ENCODE assay signal across 27 mouse cellular contexts in the genomic region with DNA sequence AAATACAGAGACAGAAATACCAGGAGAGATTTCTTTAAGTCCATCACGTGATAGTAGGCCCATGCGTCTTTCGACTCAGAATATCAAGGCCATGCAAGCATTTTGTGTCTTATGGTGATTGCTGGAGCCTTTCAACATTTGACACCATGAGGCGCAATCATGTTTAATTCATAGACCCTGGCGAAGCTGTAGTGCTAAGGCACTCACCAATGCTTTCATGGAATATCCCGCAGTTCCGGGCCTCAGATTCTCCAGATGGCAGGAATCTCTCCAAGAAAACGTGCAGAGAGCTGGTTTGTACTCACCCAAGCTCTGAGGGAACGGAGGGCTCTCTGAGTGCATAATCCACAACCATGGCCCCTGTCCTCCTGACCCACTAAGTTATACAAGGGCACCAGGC. TPM values are rescaled to one million over a fixed set of nuclear protein-coding genes. Genes with fewer than 3 reads are reported as not detected.
DNase-seq lines count a peak whose midpoint lies in the region; ATAC-seq and TF ChIP-seq lines count a peak whose summit lies in the region.
"Had no signal": no experiment of that assay in that cellular context is flagged by ENCODE, and none has a peak within 500 bp of the region (broad histone marks: within the 10 kb centered on the region; RNA-seq: fewer than 3 reads in every experiment).

No protein-coding gene starts in this region.

- peaks cover 7% of the 10 kb centered on the region; the same call in 1 of the 2 replicates for H3K4me1 ChIP-seq in forebrain, embryonic 16.5 days (replicated peaks; ENCODE audit: control insufficient read depth, insufficient read depth, low read length)
- H3K4me1 ChIP-seq in forebrain, embryonic 15.5 days = no peaks in the 10 kb centered on the region; the same call in 1 of the 2 replicates
- H3K4me1 ChIP-seq in midbrain, embryonic 10.5 days = peaks cover 17% of the 10 kb centered on the region
- H3K4me1 ChIP-seq in midbrain, embryonic 16.5 days (ENCODE audit: control insufficient read depth, insufficient read depth, low read length) = no peaks in the 10 kb centered on the region
- no peaks in the 10 kb centered on the region for H3K4me1 ChIP-seq in midbrain, embryonic 14.5 days (ENCODE audit: control insufficient read depth, insufficient read depth, low read length)
- no peaks in the 10 kb centered on the region for H3K4me1 ChIP-seq in hindbrain, embryonic 11.5 days (replicated peaks; ENCODE audit: control insufficient read depth, insufficient read depth, low read length)
- H3K4me1 ChIP-seq: embryonic facial prominence, embryonic 12.5 days; embryonic facial prominence, embryonic 15.5 days; hindbrain, embryonic 13.5 days; intestine, embryonic 15.5 days had no signal

- H3K36me3 ChIP-seq in forebrain, embryonic 16.5 days (ENCODE audit: control insufficient read depth, insufficient read depth) = no peaks in the 10 kb centered on the region
- H3K36me3 ChIP-seq in forebrain, embryonic 15.5 days = no peaks in the 10 kb centered on the region
- H3K36me3 ChIP-seq in midbrain, embryonic 10.5 days = no peaks in the 10 kb centered on the region
- no peaks in the 10 kb centered on the region for H3K36me3 ChIP-seq in midbrain, embryonic 16.5 days (ENCODE audit: control insufficient read depth, insufficient read depth, low read length)
- no peaks in the 10 kb centered on the region for H3K36me3 ChIP-seq in midbrain, embryonic 14.5 days (ENCODE audit: control insufficient read depth, insufficient read depth, low read length)
- no peaks in the 10 kb centered on the region for H3K36me3 ChIP-seq in hindbrain, embryonic 11.5 days (ENCODE audit: control insufficient read depth, insufficient read depth, low read length)
- H3K36me3 ChIP-seq: embryonic facial prominence, embryonic 12.5 days; embryonic facial prominence, embryonic 15.5 days; G1E; hindbrain, embryonic 13.5 days; intestine, embryonic 15.5 days had no signal

- TF ChIP-seq POLR2A in brain, embryonic 14.5 days (IDR thresholded peaks at IDR 0.05; ENCODE audit: borderline replicate concordance, extremely low read depth, insufficient read depth, insufficient read length, poor library complexity, severe bottlenecking) = no peak

- no peak overlapping the region for H3K27ac ChIP-seq in forebrain, embryonic 16.5 days (ENCODE audit: low read length)
- no peak overlapping the region for H3K27ac ChIP-seq in forebrain, embryonic 15.5 days (replicated peaks)
- H3K27ac ChIP-seq in midbrain, embryonic 10.5 days (replicated peaks) = 0 out of 2 replicates have a peak overlapping the region, but pooled peaks have one; percentile 25
- H3K27ac ChIP-seq in midbrain, embryonic 16.5 days (ENCODE audit: low read length) = no peak overlapping the region
- no peak overlapping the region for H3K27ac ChIP-seq in midbrain, embryonic 14.5 days (replicated peaks; ENCODE audit: low read depth, low read length)
- H3K27ac ChIP-seq in hindbrain, embryonic 11.5 days (ENCODE audit: low read depth, low read length) = no peak overlapping the region
- H3K27ac ChIP-seq: embryonic facial prominence, embryonic 12.5 days; embryonic facial prominence, embryonic 15.5 days; hindbrain, embryonic 13.5 days; intestine, embryonic 15.5 days had no signal

- TF ChIP-seq CTCF in brain, embryonic 14.5 days (IDR thresholded peaks at IDR 0.05; ENCODE audit: borderline replicate concordance, extremely low read depth, insufficient read depth, insufficient read length) = no peak

- DNase-seq in midbrain, embryonic 10.5 days (ENCODE audit: low spot score) = no peak
- peak; percentile 61 for DNase-seq in brain, embryonic 14.5 days (ENCODE audit: low read depth)
- DNase-seq in midbrain, embryonic 14.5 days = peak; percentile 40
- no peak for DNase-seq in hindbrain, embryonic 11.5 days (ENCODE audit: low spot score)
- DNase-seq: adrenal gland, postnatal 10 days; adrenal gland, postnatal 36 days; B cell, adult 2 months; cerebellum, adult 11 months; cerebellum, adult 2 months; cerebellum, adult 9-11 months; cerebellum, postnatal 25 days; gastrocnemius, postnatal 14 days; heart, adult 11 months had no signal

- no peak overlapping the region for H3K4me3 ChIP-seq in forebrain, embryonic 16.5 days (replicated peaks; ENCODE audit: low read length)
- no peak overlapping the region for H3K4me3 ChIP-seq in forebrain, embryonic 15.5 days
- H3K4me3 ChIP-seq in midbrain, embryonic 10.5 days = no peak overlapping the region
- no peak overlapping the region for H3K4me3 ChIP-seq in midbrain, embryonic 16.5 days (ENCODE audit: low read depth, low read length)
- H3K4me3 ChIP-seq in midbrain, embryonic 14.5 days (replicated peaks; ENCODE audit: low read depth, low read length) = no peak overlapping the region
- no peak overlapping the region for H3K4me3 ChIP-seq in hindbrain, embryonic 11.5 days (ENCODE audit: low read depth, low read length)
- H3K4me3 ChIP-seq: embryonic facial prominence, embryonic 12.5 days; embryonic facial prominence, embryonic 15.5 days; hindbrain, embryonic 13.5 days; intestine, embryonic 15.5 days had no signal

- H3K4me2 ChIP-seq in forebrain, embryonic 16.5 days (ENCODE audit: low read length) = no peak overlapping the region
- H3K4me2 ChIP-seq in forebrain, embryonic 15.5 days (replicated peaks) = no peak overlapping the region
- H3K4me2 ChIP-seq in midbrain, embryonic 16.5 days (ENCODE audit: low read length) = no peak overlapping the region
- H3K4me2 ChIP-seq in midbrain, embryonic 14.5 days (ENCODE audit: low read length) = no peak overlapping the region
- H3K4me2 ChIP-seq in hindbrain, embryonic 11.5 days (replicated peaks; ENCODE audit: low read depth, low read length) = no peak overlapping the region
- H3K4me2 ChIP-seq: embryonic facial prominence, embryonic 12.5 days; embryonic facial prominence, embryonic 15.5 days; heart, embryonic 11.5 days; hindbrain, embryonic 13.5 days; intestine, embryonic 15.5 days had no signal

- peaks cover 20% of the 10 kb centered on the region for H3K27me3 ChIP-seq in forebrain, embryonic 16.5 days (replicated peaks; ENCODE audit: control insufficient read depth, insufficient read depth, low read length)
- peaks cover 29% of the 10 kb centered on the region for H3K27me3 ChIP-seq in forebrain, embryonic 15.5 days
- peaks cover 41% of the 10 kb centered on the region for H3K27me3 ChIP-seq in midbrain, embryonic 10.5 days (ENCODE audit: low read depth, poor library complexity, severe bottlenecking)
- peaks cover 13% of the 10 kb centered on the region for H3K27me3 ChIP-seq in midbrain, embryonic 16.5 days (ENCODE audit: control insufficient read depth, insufficient read depth, low read depth, low read length)
- peaks cover 18% of the 10 kb centered on the region for H3K27me3 ChIP-seq in midbrain, embryonic 14.5 days (ENCODE audit: control insufficient read depth, insufficient read depth, low read length)
- H3K27me3 ChIP-seq in hindbrain, embryonic 11.5 days (ENCODE audit: control insufficient read depth, insufficient read depth, low read length) = peaks cover 13% of the 10 kb centered on the region
- H3K27me3 ChIP-seq: CH12.LX, Patski had no signal

- WGBS in forebrain, embryonic 16.5 days = 53% methylated on average over 9 of the region's 9 CpGs
- WGBS in forebrain, embryonic 15.5 days = 46% methylated on average over 9 of the region's 9 CpGs
- WGBS in midbrain, embryonic 10.5 days = 80% methylated on average over 9 of the region's 9 CpGs
- 39% methylated on average over 9 of the region's 9 CpGs for WGBS in midbrain, embryonic 16.5 days
- 34% methylated on average over 9 of the region's 9 CpGs for WGBS in midbrain, embryonic 14.5 days
- WGBS in hindbrain, embryonic 11.5 days = 69% methylated on average over 9 of the region's 9 CpGs

- peaks cover 6% of the 10 kb centered on the region; the same call in 1 of the 2 replicates for H3K9me3 ChIP-seq in forebrain, embryonic 16.5 days (ENCODE audit: control insufficient read depth, low read length)
- H3K9me3 ChIP-seq in forebrain, embryonic 15.5 days = no peaks in the 10 kb centered on the region
- H3K9me3 ChIP-seq in midbrain, embryonic 10.5 days (replicated peaks) = 0 out of 2 replicates have a peak, but pooled peaks cover 8% of the 10 kb centered on the region
- H3K9me3 ChIP-seq in midbrain, embryonic 16.5 days (replicated peaks; ENCODE audit: control insufficient read depth, low read length, poor library complexity, severe bottlenecking) = no peaks in the 10 kb centered on the region; the same call in 1 of the 2 replicates
- H3K9me3 ChIP-seq in midbrain, embryonic 14.5 days (ENCODE audit: control insufficient read depth, low read length) = no peaks in the 10 kb centered on the region
- H3K9me3 ChIP-seq in hindbrain, embryonic 11.5 days (ENCODE audit: control insufficient read depth, low read length) = no peaks in the 10 kb centered on the region
- H3K9me3 ChIP-seq: embryonic facial prominence, embryonic 12.5 days; G1E; hindbrain, embryonic 13.5 days; intestine, embryonic 15.5 days had no signal

- peak; percentile 23; the same call in 1 of the 2 replicates for ATAC-seq in forebrain, embryonic 16.5 days
- no peak for ATAC-seq in forebrain, embryonic 15.5 days (replicated peaks)
- no peak for ATAC-seq in midbrain, embryonic 16.5 days
- ATAC-seq in midbrain, embryonic 14.5 days (ENCODE audit: low FRiP score, low TSS enrichment) = no peak
- ATAC-seq in hindbrain, embryonic 11.5 days (ENCODE audit: low FRiP score) = no peak
- ATAC-seq: forebrain, embryonic 14.5 days; hindbrain, embryonic 16.5 days; intestine, embryonic 15.5 days; Patski had no signal

- H3K9ac ChIP-seq in forebrain, embryonic 16.5 days (replicated peaks; ENCODE audit: low read depth, low read length) = no peak overlapping the region
- no peak overlapping the region for H3K9ac ChIP-seq in forebrain, embryonic 15.5 days (replicated peaks)
- no peak overlapping the region for H3K9ac ChIP-seq in midbrain, embryonic 16.5 days (ENCODE audit: low read depth, low read length)
- no peak overlapping the region for H3K9ac ChIP-seq in midbrain, embryonic 14.5 days (replicated peaks; ENCODE audit: low read length)
- H3K9ac ChIP-seq in hindbrain, embryonic 11.5 days (ENCODE audit: low read depth, low read length) = no peak overlapping the region
- H3K9ac ChIP-seq: embryonic facial prominence, embryonic 12.5 days; embryonic facial prominence, embryonic 15.5 days; hindbrain, embryonic 13.5 days; intestine, embryonic 15.5 days had no signal

RNA-seq across cellular contexts. Expression of gene Sim2, which starts 13.8 kb away (rescaled TPM):
- 0.06 TPM in 1 of 2 replicates, not detected in the other for polyA plus RNA-seq in forebrain, embryonic 16.5 days (2015; fragmentation: Nextera tagmentation; extraction: Ambion mirVana)
- polyA plus RNA-seq in forebrain, embryonic 15.5 days (2015; fragmentation: Nextera tagmentation; extraction: Ambion mirVana) = 0.04 TPM in 1 of 2 replicates, not detected in the other
- polyA plus RNA-seq in midbrain, embryonic 10.5 days (2016; fragmentation: Nextera tagmentation; extraction: Ambion mirVana) = 2.8 and 2.9 TPM in 2 replicates
- 0.10 and 0.14 TPM in 2 replicates for polyA plus RNA-seq in midbrain, embryonic 16.5 days (2015; fragmentation: Nextera tagmentation; extraction: Ambion mirVana)
- 0.74 and 0.81 TPM in 2 replicates for polyA plus RNA-seq in brain, embryonic 14.5 days (2012; rRNA removed)
- 0.05 TPM in 1 of 2 replicates, not detected in the other for polyA plus RNA-seq in midbrain, embryonic 14.5 days (2014; fragmentation: Nextera tagmentation; extraction: Ambion mirVana)
- 0.35 and 0.39 TPM in 2 replicates for polyA plus RNA-seq in hindbrain, embryonic 11.5 days (2014; fragmentation: Nextera tagmentation; extraction: Ambion mirVana)
- polyA plus RNA-seq: G1E; heart, postnatal 0 days; hindbrain, embryonic 13.5 days; hindbrain, embryonic 16.5 days; intestine, embryonic 15.5 days had no signal

Comparison
In these comparisons a context has a peak if more than half of its experiments do, and no peak if none do; other contexts are left out.
1. DNase-seq: peak in brain, embryonic 14.5 days (single experiment) and midbrain, embryonic 14.5 days (single experiment); none in midbrain, embryonic 10.5 days (single experiment) and hindbrain, embryonic 11.5 days (single experiment).